Mouse (Mus musculus): Measurements from ENCODE around the gene Mllt6. TPM values are rescaled to one million over a fixed set of nuclear protein-coding genes. Genes with fewer than 3 reads are reported as not detected.

The Mllt6 gene
- total and polyA plus RNA-seq, 3 experiments = 37.9 to 72.5 (median 67.1) TPM

DNA sequence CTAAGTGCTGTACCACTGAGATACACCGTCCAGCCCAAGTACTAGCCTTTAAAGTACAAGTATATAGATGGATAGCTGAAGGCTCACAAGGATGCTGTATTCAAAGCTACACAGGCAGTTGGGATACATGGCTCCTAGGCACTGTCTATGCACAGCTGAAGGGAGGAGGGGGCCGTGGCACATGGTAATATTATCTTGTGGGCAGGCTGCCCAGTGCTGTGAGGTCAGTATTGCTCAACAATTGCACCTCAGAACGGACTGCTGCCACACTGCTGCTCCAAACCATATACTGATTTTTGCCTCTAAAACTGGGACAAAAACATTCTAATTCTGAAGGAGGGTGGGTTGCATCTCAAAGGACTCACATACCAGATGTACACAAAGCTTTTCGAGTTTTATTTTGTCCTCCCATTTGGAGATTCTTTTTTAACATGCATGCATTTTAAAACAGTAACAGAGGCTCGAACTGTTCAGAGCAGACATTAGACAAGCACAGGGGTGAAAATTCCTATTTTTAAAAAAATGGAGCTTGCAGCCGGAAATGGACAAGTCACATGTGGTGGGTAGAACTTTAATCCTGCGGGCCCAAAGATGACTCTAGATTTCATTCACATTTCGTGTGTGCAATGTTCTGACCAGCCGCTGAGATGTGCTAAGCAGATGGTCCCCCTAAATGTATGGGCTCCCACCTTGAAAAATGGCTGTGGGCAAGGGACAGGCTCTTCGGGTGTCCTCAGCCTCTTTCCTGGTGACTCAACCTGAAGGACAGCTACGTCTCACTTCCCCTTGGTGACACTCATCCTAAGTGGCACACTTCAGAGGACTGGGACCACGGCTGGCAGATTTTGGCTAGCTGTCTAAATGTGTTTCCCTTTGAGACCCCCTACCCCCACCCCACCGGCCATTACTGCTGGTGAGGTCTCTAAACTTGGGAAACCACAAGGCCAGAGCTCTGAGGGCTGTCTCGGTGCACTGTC lies 51.9 kb downstream of the Mllt6 start:
- Histone ChIP-seq H3K27me3 (ENCODE audit: control insufficient read depth, insufficient read depth, low read length) (no peaks in the 10 kb centered on the region), H3K27ac (no peak overlapping the region), H3K4me3 (no peak overlapping the region), H3K79me2 (replicated peaks; ENCODE audit: control insufficient read depth, insufficient read depth, low read length) (no peaks in the 10 kb centered on the region), H3K4me1 (ENCODE audit: control insufficient read depth, insufficient read depth, low read length) (peaks cover 2% of the 10 kb centered on the region; the same call in 1 of the 2 replicates), H3K9ac (ENCODE audit: low read depth, low read length) (no peak overlapping the region), H3K36me3 (ENCODE audit: control insufficient read depth, insufficient read depth, low read length) (no peaks in the 10 kb centered on the region)
- TF ChIP-seq POLR2A (IDR thresholded peaks at IDR 0.05; ENCODE audit: insufficient read depth, low read depth, low read length) = no peak
- TF ChIP-seq CTCF (IDR thresholded peaks at IDR 0.05) = no peak
- TF ChIP-seq EP300 (IDR thresholded peaks at IDR 0.05; ENCODE audit: insufficient read depth, low read depth, low read length) = no peak
- 73% methylated on average over 14 of the region's 14 CpGs for whole genome bisulfite sequencing
- peak in 1 of 2 experiments; percentile 60 for DNase-seq
- intact Hi-C loops (cut with DNase I) = no loop called here

DNA sequence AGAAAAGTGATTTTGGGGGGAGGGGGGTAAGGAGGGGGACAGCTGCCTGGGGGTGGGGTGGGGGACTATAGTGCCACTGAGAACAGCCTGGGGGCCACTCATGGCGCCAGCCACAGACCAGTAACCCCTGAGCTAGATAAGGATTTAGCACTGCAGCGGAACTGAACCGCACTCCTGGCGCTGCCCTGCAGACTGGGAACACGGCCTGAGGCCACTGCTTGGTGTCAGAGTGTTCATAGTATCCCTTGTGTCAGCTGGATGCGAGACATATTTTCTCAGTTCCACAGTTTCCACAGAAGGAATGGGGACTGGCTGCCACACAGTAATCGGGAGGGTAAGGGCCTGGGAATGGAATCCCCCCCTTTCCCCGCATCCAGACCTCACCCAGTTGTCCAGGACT lies 52.8 kb downstream of the Mllt6 start:
- H3K27ac ChIP-seq = no peak overlapping the region
- intact Hi-C loops (cut with DNase I) = no loop called here
- no peaks in the 10 kb centered on the region for H3K27me3 ChIP-seq (ENCODE audit: control insufficient read depth, insufficient read depth, low read length)
- no peak for DNase-seq
- no peaks in the 10 kb centered on the region for H3K36me3 ChIP-seq (ENCODE audit: control insufficient read depth, insufficient read depth, low read length)
- no peaks in the 10 kb centered on the region for H3K79me2 ChIP-seq (replicated peaks; ENCODE audit: control insufficient read depth, insufficient read depth, low read length)
- TF ChIP-seq CTCF (IDR thresholded peaks at IDR 0.05) (no peak), POLR2A (IDR thresholded peaks at IDR 0.05; ENCODE audit: insufficient read depth, low read depth, low read length) (no peak), EP300 (IDR thresholded peaks at IDR 0.05; ENCODE audit: insufficient read depth, low read depth, low read length) (no peak)
- no peak overlapping the region for H3K4me3 ChIP-seq
- H3K9ac ChIP-seq (ENCODE audit: low read depth, low read length) = no peak overlapping the region
- H3K4me1 ChIP-seq (ENCODE audit: control insufficient read depth, insufficient read depth, low read length) = peaks cover 2% of the 10 kb centered on the region; the same call in 1 of the 2 replicates
- 90% methylated on average over 8 of the region's 8 CpGs for WGBS

DNA sequence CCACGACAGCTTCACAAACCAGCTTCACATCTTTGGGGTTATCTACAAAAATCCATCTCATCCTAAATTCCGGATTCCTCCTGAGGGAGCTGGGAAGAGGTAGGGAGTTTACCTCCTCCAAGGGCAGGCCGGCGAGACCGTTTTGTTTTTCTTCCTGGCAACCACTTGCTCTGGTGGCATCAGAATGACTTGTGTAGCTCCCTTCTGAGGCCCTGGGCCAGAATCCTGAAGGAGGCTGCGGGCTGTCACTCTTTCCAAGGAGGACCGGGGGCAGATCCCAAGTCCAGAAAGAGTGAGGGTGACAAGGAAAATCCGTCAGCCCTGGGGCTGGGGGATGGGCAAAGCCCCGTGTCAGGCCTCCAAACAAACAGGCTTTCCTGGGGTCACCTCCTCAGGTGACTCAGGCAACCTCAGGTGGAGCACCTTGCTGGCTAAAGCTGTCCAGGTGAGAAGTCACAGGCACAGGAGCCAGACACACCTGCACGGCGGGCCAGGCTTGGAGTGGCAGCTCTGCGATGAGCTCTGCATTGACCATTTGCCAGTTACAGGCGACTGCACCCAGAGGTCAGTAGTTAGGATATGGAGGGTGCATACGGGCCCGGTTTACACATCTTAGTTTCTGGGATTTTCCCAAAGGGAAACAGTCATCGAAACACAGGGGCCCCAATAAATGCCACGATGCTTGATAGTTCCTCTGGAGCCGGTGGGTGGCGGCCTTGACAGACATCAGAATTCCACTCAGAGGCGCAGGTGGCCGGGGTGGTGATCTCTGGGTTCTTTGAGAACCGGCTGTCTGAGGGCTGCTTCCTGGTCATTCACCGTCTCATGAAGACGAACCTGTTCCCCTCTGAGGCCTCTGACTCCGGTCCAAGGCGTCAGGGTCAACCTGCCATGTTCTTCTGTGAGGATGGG lies 54.4 kb downstream of the Mllt6 start:
- 83% methylated on average over 26 of the region's 26 CpGs for WGBS
- no peak for DNase-seq
- Histone ChIP-seq H3K79me2 (replicated peaks; ENCODE audit: control insufficient read depth, insufficient read depth, low read length) (no peaks in the 10 kb centered on the region), H3K4me3 (no peak overlapping the region), H3K4me1 (ENCODE audit: control insufficient read depth, insufficient read depth, low read length) (peaks cover 2% of the 10 kb centered on the region; the same call in 1 of the 2 replicates), H3K36me3 (ENCODE audit: control insufficient read depth, insufficient read depth, low read length) (no peaks in the 10 kb centered on the region), H3K27me3 (ENCODE audit: control insufficient read depth, insufficient read depth, low read length) (no peaks in the 10 kb centered on the region), H3K9ac (ENCODE audit: low read depth, low read length) (no peak overlapping the region), H3K27ac (no peak overlapping the region)
- intact Hi-C loops (cut with DNase I) = no loop called here
- TF ChIP-seq CTCF (IDR thresholded peaks at IDR 0.05) = no peak
- TF ChIP-seq POLR2A (IDR thresholded peaks at IDR 0.05; ENCODE audit: insufficient read depth, low read depth, low read length) = no peak
- TF ChIP-seq EP300 (IDR thresholded peaks at IDR 0.05; ENCODE audit: insufficient read depth, low read depth, low read length) = no peak

DNA sequence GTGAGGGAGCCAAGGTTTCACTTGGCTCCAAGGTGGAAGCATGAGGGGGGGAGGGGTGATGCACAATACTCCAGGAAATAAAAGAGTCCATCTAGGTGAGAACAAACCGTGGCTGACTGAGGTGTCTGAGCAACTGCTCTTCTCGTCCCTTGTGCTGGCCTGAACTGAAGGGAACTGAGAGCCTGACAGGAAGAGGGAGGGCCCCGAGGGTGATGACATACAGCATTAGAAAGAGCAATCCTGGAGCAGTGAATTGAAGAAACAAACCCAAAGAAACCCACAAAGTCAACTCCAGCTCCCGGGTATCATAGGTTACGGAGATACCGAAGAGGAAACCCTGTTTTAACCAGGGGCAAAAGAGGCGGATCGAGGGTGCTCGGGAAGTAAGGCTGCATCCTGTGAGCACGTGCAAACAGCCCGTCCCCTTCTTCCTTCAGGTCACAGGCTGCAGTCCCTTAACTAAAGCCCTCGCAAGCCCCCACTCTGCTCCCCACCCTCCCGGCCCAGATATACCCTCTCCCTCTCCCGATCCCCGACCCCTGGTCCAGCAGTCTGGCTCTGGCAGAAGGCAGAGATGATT lies 55.2 kb downstream of the Mllt6 start:
- WGBS = 38% methylated on average over 15 of the region's 15 CpGs
- no peak overlapping the region for H3K4me3 ChIP-seq
- peaks cover 2% of the 10 kb centered on the region; the same call in 1 of the 2 replicates for H3K4me1 ChIP-seq (ENCODE audit: control insufficient read depth, insufficient read depth, low read length)

DNA sequence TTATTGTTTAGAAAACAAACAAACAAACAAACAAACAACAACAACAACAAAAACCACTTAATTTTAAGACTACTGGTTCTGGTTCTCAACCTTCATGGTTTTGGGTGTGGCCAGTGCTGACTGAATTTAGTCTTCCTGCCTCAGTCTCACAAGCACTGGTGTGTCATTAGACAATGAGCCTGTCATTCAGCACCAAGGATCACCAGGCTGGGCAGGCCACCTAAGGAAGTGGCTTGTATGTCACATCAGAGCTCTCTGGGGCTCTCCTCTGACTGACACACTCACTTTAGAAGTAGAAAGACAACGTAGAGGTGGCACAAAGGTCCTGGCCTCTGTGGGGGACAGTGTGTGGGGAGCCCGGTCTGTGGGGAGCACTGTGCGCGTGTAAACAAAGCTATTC lies 55.8 kb downstream of the Mllt6 start:
- no peak overlapping the region for H3K4me3 ChIP-seq
- H3K27ac ChIP-seq = no peak overlapping the region
- no peaks in the 10 kb centered on the region for H3K27me3 ChIP-seq (ENCODE audit: control insufficient read depth, insufficient read depth, low read length)
- WGBS = 74% methylated on average over 4 of the region's 4 CpGs
- intact Hi-C loops (cut with DNase I) = no loop called here
- H3K4me1 ChIP-seq (ENCODE audit: control insufficient read depth, insufficient read depth, low read length) = no peaks in the 10 kb centered on the region
- no peak for DNase-seq
- H3K9ac ChIP-seq (ENCODE audit: low read depth, low read length) = no peak overlapping the region
- TF ChIP-seq EP300 (IDR thresholded peaks at IDR 0.05; ENCODE audit: insufficient read depth, low read depth, low read length) (no peak), POLR2A (IDR thresholded peaks at IDR 0.05; ENCODE audit: insufficient read depth, low read depth, low read length) (no peak), CTCF (IDR thresholded peaks at IDR 0.05) (no peak)
- no peaks in the 10 kb centered on the region for H3K36me3 ChIP-seq (ENCODE audit: control insufficient read depth, insufficient read depth, low read length)
- no peaks in the 10 kb centered on the region for H3K79me2 ChIP-seq (replicated peaks; ENCODE audit: control insufficient read depth, insufficient read depth, low read length)

More for the DNA sequence above, 55.2 kb downstream of the Mllt6 start:
- H3K79me2 ChIP-seq (replicated peaks; ENCODE audit: control insufficient read depth, insufficient read depth, low read length) = no peaks in the 10 kb centered on the region
- H3K27me3 ChIP-seq (ENCODE audit: control insufficient read depth, insufficient read depth, low read length) = no peaks in the 10 kb centered on the region
- peak in 1 of 2 experiments; percentile 45 for DNase-seq
- H3K27ac ChIP-seq = no peak overlapping the region
- H3K36me3 ChIP-seq (ENCODE audit: control insufficient read depth, insufficient read depth, low read length) = no peaks in the 10 kb centered on the region
- TF ChIP-seq POLR2A (IDR thresholded peaks at IDR 0.05; ENCODE audit: insufficient read depth, low read depth, low read length) = no peak
- no peak for TF ChIP-seq CTCF (IDR thresholded peaks at IDR 0.05)
- TF ChIP-seq EP300 (IDR thresholded peaks at IDR 0.05; ENCODE audit: insufficient read depth, low read depth, low read length) = no peak
- intact Hi-C loops (cut with DNase I) = no loop called here
- no peak overlapping the region for H3K9ac ChIP-seq (ENCODE audit: low read depth, low read length)
